Mouse (Mus musculus): ENCODE measurements around the gene Igf2.

- TF ChIP-seq POLR2A (IDR thresholded peaks at IDR 0.05; ENCODE audit: low read depth, low read length) (no peak), CTCF (IDR thresholded peaks at IDR 0.05; ENCODE audit: borderline replicate concordance, insufficient read depth, low read length) (no peak)
These were observed 19.9 kb downstream of the Igf2 start for GRCm38 (mm10) chr7:142646676-142647075.
